Mouse (Mus musculus): ENCODE results near the gene Hist1h2af. TPM values are rescaled to one million over a fixed set of nuclear protein-coding genes. Genes with fewer than 3 reads are reported as not detected.
"Not testable (repeated sequence)": the region's sequence is repeated elsewhere in the genome, so short reads cannot be mapped to it uniquely, and the experiment has no call there.

Hist1h2af gene
- polyA plus RNA-seq, 1 experiment from 2014 or later = 2.7 TPM

DNA sequence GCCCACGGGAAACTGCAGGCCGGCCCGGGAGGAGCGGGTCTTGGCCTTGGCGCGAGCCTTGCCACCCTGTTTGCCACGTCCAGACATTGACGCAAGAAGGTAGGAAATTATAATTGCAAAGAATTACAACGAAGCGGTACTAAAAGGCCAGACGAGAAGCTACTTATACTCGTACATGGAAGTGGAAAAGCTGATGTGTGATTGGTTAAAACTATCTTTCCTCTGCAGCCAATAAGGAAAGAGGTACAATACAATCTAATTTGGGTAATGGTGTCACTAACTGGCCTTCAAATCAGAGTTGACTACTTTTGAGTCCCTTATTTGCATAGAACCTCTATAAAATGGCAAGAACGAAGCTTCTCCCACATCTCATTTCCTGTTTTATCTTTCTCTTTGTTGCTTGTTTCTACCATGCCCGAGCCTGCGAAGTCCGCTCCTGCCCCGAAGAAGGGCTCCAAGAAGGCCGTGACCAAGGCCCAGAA, 37.4 kb downstream of the Hist1h2af start, which contains the start of the genes Hist1h2ae and Hist1h2bg:
Hist1h2ae (minus strand) TSS at position 199 of the 482 bp plus-strand sequence.
Hist1h2bg (plus strand) TSS at position 375 of the 482 bp plus-strand sequence.
- Histone ChIP-seq H3K4me3 (ENCODE audit: low read depth, low read length) (peak within 1 kb of the TSS; percentile 35), H3K4me1 (replicated peaks; ENCODE audit: control insufficient read depth, insufficient read depth, low read length) (peaks cover 6% of the 10 kb centered on the region; the same call in 1 of the 2 replicates), H3K4me2 (replicated peaks; ENCODE audit: low read depth) (peak within 1 kb of the TSS; percentile 69), H3K9ac (ENCODE audit: low read depth, low read length) (peak within 1 kb of the TSS; percentile 41), H3K27ac (ENCODE audit: low read depth, low read length) (peak within 1 kb of the TSS; percentile 84), H3K27me3 (replicated peaks; ENCODE audit: control insufficient read depth, insufficient read depth, low read length) (no peaks in the 10 kb centered on the region), H3K9me3 (ENCODE audit: control insufficient read depth) (no peaks in the 10 kb centered on the region), H3K36me3 (ENCODE audit: control insufficient read depth, insufficient read depth) (no peaks in the 10 kb centered on the region)
- 0% methylated on average over 18 of the region's 18 CpGs for WGBS
- peak; percentile 84 for ATAC-seq
- no peak; the same call in 1 of the 2 replicates for TF ChIP-seq CTCF (IDR thresholded peaks at IDR 0.05; ENCODE audit: low read depth)

DNA sequence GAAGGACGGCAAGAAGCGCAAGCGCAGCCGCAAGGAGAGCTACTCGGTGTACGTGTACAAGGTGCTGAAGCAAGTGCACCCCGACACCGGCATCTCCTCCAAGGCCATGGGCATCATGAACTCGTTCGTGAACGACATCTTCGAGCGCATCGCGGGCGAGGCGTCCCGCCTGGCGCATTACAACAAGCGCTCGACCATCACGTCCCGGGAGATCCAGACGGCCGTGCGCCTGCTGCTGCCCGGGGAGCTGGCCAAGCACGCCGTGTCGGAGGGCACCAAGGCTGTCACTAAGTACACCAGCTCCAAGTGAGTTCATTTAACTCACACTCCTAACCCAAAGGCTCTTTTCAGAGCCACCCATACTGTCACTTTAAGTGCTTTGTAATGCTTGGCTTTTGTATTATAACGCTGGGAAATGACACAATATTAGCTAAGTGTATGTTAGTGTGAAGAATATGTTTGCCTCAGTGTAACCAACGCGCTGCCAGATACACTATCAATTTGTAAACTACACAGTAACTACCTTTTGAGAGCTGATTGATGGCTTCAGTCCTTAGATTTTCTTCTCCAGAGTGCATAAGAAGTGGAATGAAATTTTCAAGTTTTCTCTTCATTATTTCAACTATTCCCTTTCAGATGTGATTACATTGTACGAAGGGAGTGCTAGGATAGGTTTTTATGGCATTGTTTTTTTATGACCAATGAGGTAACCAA, 38.0 kb downstream of the Hist1h2af start:
- Histone ChIP-seq H3K4me3 (ENCODE audit: low read depth, low read length) (peak overlapping the region; percentile 35), H3K27ac (ENCODE audit: low read depth, low read length) (peak overlapping the region; percentile 84), H3K9ac (ENCODE audit: low read depth, low read length) (peak overlapping the region; percentile 41), H3K4me2 (replicated peaks; ENCODE audit: low read depth) (peak overlapping the region; percentile 69)
- 0% methylated on average over 11 of the region's 34 CpGs for WGBS
- not testable (repeated sequence) for H3K36me3 ChIP-seq (ENCODE audit: control insufficient read depth, insufficient read depth); ATAC-seq; H3K27me3 ChIP-seq (replicated peaks; ENCODE audit: control insufficient read depth, insufficient read depth, low read length); H3K4me1 ChIP-seq (replicated peaks; ENCODE audit: control insufficient read depth, insufficient read depth, low read length); H3K9me3 ChIP-seq (ENCODE audit: control insufficient read depth)

DNA sequence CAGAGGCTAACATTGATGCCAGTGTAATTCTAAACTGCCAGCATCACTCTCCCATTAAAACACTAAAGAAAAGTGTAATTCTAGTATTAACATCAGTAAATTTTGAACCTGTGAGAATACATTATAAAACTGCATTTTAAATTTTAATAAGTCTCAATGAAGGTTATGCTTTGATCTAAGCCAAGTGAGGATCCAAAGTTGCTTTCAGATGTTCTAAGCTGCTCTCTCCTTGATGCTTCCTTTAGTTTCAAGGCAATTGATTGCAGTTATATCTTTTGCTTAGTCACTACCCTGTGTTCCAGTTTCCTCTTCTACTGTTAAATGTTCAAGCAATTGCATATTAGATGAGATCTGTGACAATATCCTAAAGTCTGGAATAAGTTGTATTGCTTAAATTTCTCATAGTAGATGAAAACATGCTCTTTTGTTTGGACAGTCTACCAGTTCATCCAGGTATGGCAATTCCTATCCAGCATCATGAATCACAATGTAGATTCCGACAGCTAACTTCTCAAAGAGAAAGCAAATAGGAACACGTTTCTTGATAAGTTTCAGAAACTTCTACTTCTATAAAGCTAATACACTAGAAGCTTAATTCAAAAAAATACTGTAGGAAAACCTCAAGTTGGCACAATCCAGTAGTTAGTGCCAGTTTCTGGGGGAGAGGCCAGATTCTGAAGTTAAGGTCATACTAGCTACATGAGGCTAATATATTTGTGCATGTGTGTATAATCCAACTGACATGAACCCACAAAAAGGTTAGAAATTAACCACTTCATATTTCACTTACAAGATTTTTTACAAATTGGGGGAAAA, 38.7 kb downstream of the Hist1h2af start:
- Histone ChIP-seq H3K9ac (ENCODE audit: low read depth, low read length) (peak overlapping the region; percentile 41), H3K4me2 (replicated peaks; ENCODE audit: low read depth) (peak overlapping the region; percentile 69), H3K36me3 (ENCODE audit: control insufficient read depth, insufficient read depth) (no peaks in the 10 kb centered on the region), H3K9me3 (ENCODE audit: control insufficient read depth) (no peaks in the 10 kb centered on the region), H3K27ac (ENCODE audit: low read depth, low read length) (0 out of 2 replicates have a peak overlapping the region, but pooled peaks have one; percentile 65), H3K27me3 (replicated peaks; ENCODE audit: control insufficient read depth, insufficient read depth, low read length) (no peaks in the 10 kb centered on the region), H3K4me3 (ENCODE audit: low read depth, low read length) (peak overlapping the region; percentile 35), H3K4me1 (replicated peaks; ENCODE audit: control insufficient read depth, insufficient read depth, low read length) (peaks cover 9% of the 10 kb centered on the region; the same call in 1 of the 2 replicates)
- 25% methylated on average over 2 of the region's 2 CpGs for WGBS
- no peak for ATAC-seq
- TF ChIP-seq CTCF (IDR thresholded peaks at IDR 0.05; ENCODE audit: low read depth) = no peak

DNA sequence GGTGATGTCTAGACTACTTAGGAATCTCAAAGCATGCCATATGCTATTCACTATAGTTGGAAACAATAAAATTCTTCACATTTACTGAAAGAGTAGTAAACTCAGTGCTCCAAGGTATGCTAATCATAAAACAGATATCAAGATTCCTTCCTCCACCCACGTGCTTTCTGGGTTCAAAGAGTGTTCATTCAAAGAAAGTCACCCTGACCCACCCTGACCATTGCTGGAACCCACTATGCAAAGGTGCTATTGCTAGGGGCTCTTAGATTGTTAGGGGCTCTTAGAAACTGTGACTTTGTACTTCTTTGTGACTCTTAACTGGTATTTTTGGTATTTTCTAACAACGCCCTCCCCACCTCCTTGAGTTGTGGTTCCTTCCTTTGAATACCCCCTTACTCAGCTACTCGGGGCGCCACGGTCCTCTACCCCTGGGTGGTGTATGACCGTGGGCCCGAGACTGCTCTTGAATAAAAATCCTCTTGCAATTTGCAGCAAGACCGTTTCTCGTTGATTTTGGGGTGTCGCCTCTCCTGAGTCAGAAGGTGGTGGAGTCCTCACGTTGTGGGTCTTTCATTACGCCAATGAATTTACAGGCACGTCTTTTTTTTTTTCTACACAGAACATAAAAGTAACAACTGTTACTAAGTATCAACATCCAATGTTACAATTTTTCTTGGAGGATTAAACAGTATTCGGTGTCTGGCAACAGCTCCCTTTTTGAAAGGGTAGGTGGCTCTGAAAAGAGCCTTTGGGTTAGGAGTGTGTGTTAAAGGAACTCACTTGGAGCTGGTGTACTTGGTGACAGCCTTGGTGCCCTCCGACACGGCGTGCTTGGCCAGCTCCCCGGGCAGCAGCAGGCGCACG, 39.6 kb downstream of the Hist1h2af start:
- ATAC-seq; H3K27me3 ChIP-seq (replicated peaks; ENCODE audit: control insufficient read depth, insufficient read depth, low read length); H3K36me3 ChIP-seq (ENCODE audit: control insufficient read depth, insufficient read depth); H3K9me3 ChIP-seq (ENCODE audit: control insufficient read depth); H3K4me1 ChIP-seq (replicated peaks; ENCODE audit: control insufficient read depth, insufficient read depth, low read length): not testable (repeated sequence)
- H3K9ac ChIP-seq (ENCODE audit: low read depth, low read length) = peak overlapping the region; percentile 53
- H3K4me3 ChIP-seq (ENCODE audit: low read depth, low read length) = peak overlapping the region; percentile 35
- H3K27ac ChIP-seq (ENCODE audit: low read depth, low read length) = peak overlapping the region; percentile 62
- 5% methylated on average over 17 of the region's 20 CpGs for WGBS
- peak overlapping the region; percentile 69 for H3K4me2 ChIP-seq (replicated peaks; ENCODE audit: low read depth)

DNA sequence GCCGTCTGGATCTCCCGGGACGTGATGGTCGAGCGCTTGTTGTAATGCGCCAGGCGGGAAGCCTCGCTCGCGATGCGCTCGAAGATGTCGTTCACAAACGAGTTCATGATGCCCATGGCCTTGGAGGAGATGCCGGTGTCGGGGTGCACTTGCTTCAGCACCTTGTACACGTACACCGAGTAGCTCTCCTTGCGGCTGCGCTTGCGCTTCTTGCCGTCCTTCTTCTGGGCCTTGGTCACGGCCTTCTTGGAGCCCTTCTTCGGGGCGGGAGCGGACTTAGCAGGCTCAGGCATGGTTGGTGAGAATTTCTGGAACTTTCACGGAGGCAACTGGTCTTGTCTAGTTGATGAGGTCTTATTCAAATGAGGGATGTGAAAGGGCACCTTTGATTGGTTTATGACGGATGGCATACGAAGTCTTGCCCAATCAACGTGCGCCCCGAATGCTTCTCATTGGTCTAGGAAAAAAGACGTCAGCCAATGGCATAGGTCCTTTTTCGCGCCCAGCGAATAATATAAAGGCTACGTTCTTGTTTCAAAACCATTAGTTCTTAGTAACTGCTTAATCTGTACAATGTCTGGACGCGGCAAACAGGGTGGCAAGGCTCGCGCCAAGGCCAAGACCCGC, 40.3 kb downstream of the Hist1h2af start, which contains the start of the genes Hist1h2bf and Hist1h2ad:
Hist1h2bf (minus strand) TSS at position 299 of the 627 bp plus-strand sequence.
Hist1h2ad (plus strand) TSS at position 484 of the 627 bp plus-strand sequence.
- H3K9me3 ChIP-seq (ENCODE audit: control insufficient read depth); H3K36me3 ChIP-seq (ENCODE audit: control insufficient read depth, insufficient read depth); H3K4me1 ChIP-seq (replicated peaks; ENCODE audit: control insufficient read depth, insufficient read depth, low read length); H3K27me3 ChIP-seq (replicated peaks; ENCODE audit: control insufficient read depth, insufficient read depth, low read length): not testable (repeated sequence)
- under 1% methylated on average over 28 of the region's 42 CpGs for WGBS
- H3K27ac ChIP-seq (ENCODE audit: low read depth, low read length) = peak within 1 kb of the TSS; percentile 62
- peak within 1 kb of the TSS; percentile 69 for H3K4me2 ChIP-seq (replicated peaks; ENCODE audit: low read depth)
- peak within 1 kb of the TSS; percentile 35 for H3K4me3 ChIP-seq (ENCODE audit: low read depth, low read length)
- peak within 1 kb of the TSS; percentile 53 for H3K9ac ChIP-seq (ENCODE audit: low read depth, low read length)
- peak; percentile 87 for ATAC-seq

DNA sequence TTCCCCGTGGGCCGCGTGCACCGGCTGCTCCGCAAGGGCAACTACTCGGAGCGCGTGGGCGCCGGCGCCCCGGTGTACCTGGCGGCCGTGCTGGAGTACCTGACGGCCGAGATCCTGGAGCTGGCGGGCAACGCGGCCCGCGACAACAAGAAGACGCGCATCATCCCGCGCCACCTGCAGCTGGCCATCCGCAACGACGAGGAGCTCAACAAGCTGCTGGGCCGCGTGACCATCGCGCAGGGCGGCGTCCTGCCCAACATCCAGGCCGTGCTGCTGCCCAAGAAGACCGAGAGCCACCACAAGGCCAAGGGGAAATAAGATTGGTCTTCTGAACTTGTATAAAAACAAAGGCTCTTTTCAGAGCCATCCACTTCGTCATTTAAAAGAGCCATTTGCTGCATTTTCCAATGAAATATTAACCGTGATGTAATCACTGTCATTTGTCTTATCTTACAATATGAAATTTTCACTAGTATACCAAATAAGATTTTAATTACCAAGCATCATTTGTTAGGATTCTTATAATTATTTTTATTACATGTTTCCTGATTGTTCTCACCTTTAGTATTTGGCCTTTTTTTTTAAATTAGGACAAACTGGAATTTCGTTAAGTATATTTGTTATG, 41.0 kb downstream of the Hist1h2af start:
- Histone ChIP-seq H3K4me2 (replicated peaks; ENCODE audit: low read depth) (peak overlapping the region; percentile 69), H3K4me3 (ENCODE audit: low read depth, low read length) (peak overlapping the region; percentile 18; the same call in 1 of the 2 replicates), H3K27ac (ENCODE audit: low read depth, low read length) (peak overlapping the region; percentile 62; the same call in 1 of the 2 replicates)
- H3K4me1 ChIP-seq (replicated peaks; ENCODE audit: control insufficient read depth, insufficient read depth, low read length); H3K27me3 ChIP-seq (replicated peaks; ENCODE audit: control insufficient read depth, insufficient read depth, low read length); H3K9me3 ChIP-seq (ENCODE audit: control insufficient read depth); H3K9ac ChIP-seq (ENCODE audit: low read depth, low read length); H3K36me3 ChIP-seq (ENCODE audit: control insufficient read depth, insufficient read depth): not testable (repeated sequence)
- peak; percentile 29 for ATAC-seq
- under 1% methylated on average over 4 of the region's 39 CpGs for WGBS
